Comparison of ENCODE assay signal across 13 mouse cellular contexts in the genomic region with DNA sequence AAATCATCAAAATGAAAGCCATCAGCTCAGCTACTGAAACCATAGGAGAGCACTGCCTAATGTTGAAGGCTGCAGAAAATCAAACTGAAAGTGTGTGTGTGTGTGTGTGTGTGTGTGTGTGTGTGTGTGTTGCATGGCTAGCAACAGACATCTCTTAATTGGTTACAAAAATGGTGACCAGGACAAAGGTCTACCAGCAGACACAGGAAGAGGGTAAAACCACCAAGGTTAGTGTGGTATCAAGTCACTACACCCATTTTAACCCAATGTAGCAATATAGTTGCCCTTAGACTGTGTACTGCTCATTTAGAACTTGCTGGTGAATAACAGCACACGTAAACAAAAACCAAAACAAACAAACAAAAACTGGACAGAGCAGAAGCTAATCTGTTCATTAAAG.
"Had no signal": no experiment of that assay in that cellular context is flagged by ENCODE, and none has a peak within 500 bp of the region (broad histone marks: within the 10 kb centered on the region; RNA-seq: fewer than 3 reads in every experiment).

No protein-coding gene starts in this region.

- DNase-seq: kidney, adult 2 months; kidney, postnatal 36 days; liver, embryonic 13.5 days; retina, postnatal 1 day; right cerebral cortex, postnatal 25 days; spleen, adult 18-20 months; thymus, postnatal 25 days had no signal

- H3K4me3 ChIP-seq: liver, embryonic 13.5 days; midbrain, embryonic 12.5 days; midbrain, embryonic 15.5 days; myocyte; stomach, embryonic 15.5 days had no signal

- H3K27me3 ChIP-seq: liver, embryonic 13.5 days; midbrain, embryonic 12.5 days; midbrain, embryonic 15.5 days; stomach, embryonic 15.5 days had no signal

- ATAC-seq: intestine, postnatal 0 days; lung, postnatal 0 days; midbrain, embryonic 15.5 days had no signal

- H3K36me3 ChIP-seq: liver, embryonic 13.5 days; midbrain, embryonic 12.5 days; midbrain, embryonic 15.5 days; stomach, embryonic 15.5 days had no signal

- H3K9me3 ChIP-seq: liver, embryonic 13.5 days; midbrain, embryonic 12.5 days; midbrain, embryonic 15.5 days; stomach, embryonic 15.5 days had no signal

- H3K4me1 ChIP-seq: liver, embryonic 13.5 days; midbrain, embryonic 12.5 days; midbrain, embryonic 15.5 days; stomach, embryonic 15.5 days had no signal
